Mouse (Mus musculus) limb, embryonic 13.5 days (tissue): ENCODE data around the gene Cdsn. TPM values are rescaled to one million over a fixed set of nuclear protein-coding genes. Genes with fewer than 3 reads are reported as not detected.

Source experiments
- ATAC-seq: fragments of 200-750 bp; cut with Nextera tagmentation; 2 replicates; pipeline ENCODE4 v1.8.0; 2017; ENCODE audit warnings: low read depth, moderate number of reproducible peaks, moderate TSS enrichment; ENCODE audit not compliant: low FRiP score
- H3K27ac ChIP-seq: fragments of 300-500 bp; sonication (generic); 2 replicates; pipeline ENCODE4 v1.5.1; 2015; ENCODE audit warnings: inconsistent platforms, mild to moderate bottlenecking, moderate library complexity
- H3K27me3 ChIP-seq: fragments of 300-500 bp; sonication (generic); 2 replicates; pipeline ENCODE4 v1.6.1; 2015; ENCODE audit warnings: mild to moderate bottlenecking, inconsistent platforms
- H3K36me3 ChIP-seq: fragments of 300-500 bp; sonication (generic); 2 replicates; pipeline ENCODE4 v1.6.1; 2015; ENCODE audit warnings: inconsistent platforms, mild to moderate bottlenecking, moderate library complexity
- H3K4me1 ChIP-seq: fragments of 300-500 bp; sonication (generic); 2 replicates; pipeline ENCODE4 v1.6.1; 2015; ENCODE audit warnings: inconsistent platforms
- H3K4me2 ChIP-seq: fragments of 300-500 bp; sonication (generic); replicated peaks from 2 replicates; pipeline ENCODE4 v1.6.1; 2015; ENCODE audit warnings: inconsistent platforms, mild to moderate bottlenecking, moderate library complexity
- H3K4me3 ChIP-seq: fragments of 300-500 bp; sonication (generic); 2 replicates; pipeline ENCODE4 v1.5.1; 2015; ENCODE audit warnings: moderate library complexity, mild to moderate bottlenecking, inconsistent platforms
- H3K9ac ChIP-seq: fragments of 300-500 bp; sonication (generic); 2 replicates; pipeline ENCODE4 v1.6.1; 2015; ENCODE audit warnings: mild to moderate bottlenecking, inconsistent platforms
- H3K9me3 ChIP-seq: fragments of 300-500 bp; sonication (generic); 2 replicates; pipeline ENCODE4 v1.6.1; 2016; ENCODE audit warnings: inconsistent platforms
- WGBS: fragments of 180-500 bp; shearing (Covaris S2); methylation state at CpG from one replicate; pipeline ENCODE4 v1.1.7; 2015; 5-methylcytosine and 5-hydroxymethylcytosine counted together
- polyA plus RNA-seq: library from polyadenylated mRNA; unstranded; fragments of >200 nt; fragmentation: Nextera tagmentation; extraction: Ambion mirVana; gene quantifications from 2 replicates; pipeline ENCODE4 v1.2.1, GENCODE M21; 2015

The Cdsn gene
- polyA plus RNA-seq, 1 experiment from 2014 or later = 0.06 TPM

- H3K9me3 ChIP-seq = no peaks in the 10 kb centered on the region
- no peak overlapping the region for H3K9ac ChIP-seq
- peak overlapping the region; percentile 87 for H3K4me2 ChIP-seq
- no peak overlapping the region for H3K27ac ChIP-seq
- peaks cover 35% of the 10 kb centered on the region for H3K4me1 ChIP-seq
- 16% methylated on average over 2 of the region's 2 CpGs for WGBS
- H3K27me3 ChIP-seq = 0 out of 2 replicates have a peak, but pooled peaks cover 2% of the 10 kb centered on the region
- no peak overlapping the region for H3K4me3 ChIP-seq
- H3K36me3 ChIP-seq = peaks cover 10% of the 10 kb centered on the region
- no peak for ATAC-seq
Measured at GRCm38 (mm10) chr17:35513886-35514285, 38.0 kb upstream of the Cdsn start.

- Histone ChIP-seq H3K36me3 (peaks cover 10% of the 10 kb centered on the region), H3K27ac (no peak overlapping the region), H3K4me2 (peak overlapping the region; percentile 87), H3K4me3 (peak overlapping the region; percentile 63), H3K9me3 (no peaks in the 10 kb centered on the region), H3K27me3 (no peaks in the 10 kb centered on the region), H3K9ac (peak overlapping the region; percentile 77), H3K4me1 (peaks cover 35% of the 10 kb centered on the region)
- WGBS = 33% methylated on average over 6 of the region's 6 CpGs
- no peak for ATAC-seq
Measured at GRCm38 (mm10) chr17:35514756-35515155, 37.2 kb upstream of the Cdsn start.

- WGBS = 7% methylated on average over 25 of the region's 25 CpGs
- H3K4me1 ChIP-seq = peaks cover 35% of the 10 kb centered on the region
- peak overlapping the region; percentile 63 for H3K4me3 ChIP-seq
- H3K36me3 ChIP-seq = peaks cover 15% of the 10 kb centered on the region
- H3K27me3 ChIP-seq = no peaks in the 10 kb centered on the region
- peak overlapping the region; percentile 77 for H3K9ac ChIP-seq
- no peak overlapping the region for H3K27ac ChIP-seq
- H3K9me3 ChIP-seq = no peaks in the 10 kb centered on the region
- peak overlapping the region; percentile 87 for H3K4me2 ChIP-seq
- no peak for ATAC-seq
Measured at GRCm38 (mm10) chr17:35515911-35516640, 35.9 kb upstream of the Cdsn start.

- Histone ChIP-seq H3K9ac (peak within 1 kb of the TSS; percentile 77), H3K27ac (peak within 1 kb of the TSS; percentile 61; the same call in 1 of the 2 replicates), H3K9me3 (no peaks in the 10 kb centered on the region), H3K4me3 (peak within 1 kb of the TSS; percentile 63), H3K27me3 (no peaks in the 10 kb centered on the region), H3K4me2 (peak within 1 kb of the TSS; percentile 87), H3K4me1 (peaks cover 35% of the 10 kb centered on the region), H3K36me3 (peaks cover 23% of the 10 kb centered on the region)
- WGBS = under 1% methylated on average over 67 of the region's 67 CpGs
- peak; percentile 96 for ATAC-seq
Measured at GRCm38 (mm10) chr17:35516652-35517500, 35.1 kb upstream of the Cdsn start, which contains the start of the genes Tcf19 and Cchcr1. TSS of gene Tcf19 (minus strand) at chr17:35516824. TSS of gene Cchcr1 (plus strand) at chr17:35517100.

GRCm38 (mm10) chr17:35517526-35517925 is 34.4 kb upstream of the Cdsn start:
- WGBS = 8% methylated on average over 12 of the region's 12 CpGs
- Histone ChIP-seq H3K9me3 (no peaks in the 10 kb centered on the region), H3K4me3 (peak overlapping the region; percentile 63), H3K27me3 (no peaks in the 10 kb centered on the region), H3K4me2 (peak overlapping the region; percentile 87), H3K36me3 (peaks cover 28% of the 10 kb centered on the region), H3K9ac (peak overlapping the region; percentile 74), H3K27ac (peak overlapping the region; percentile 61; the same call in 1 of the 2 replicates), H3K4me1 (peaks cover 35% of the 10 kb centered on the region)
- ATAC-seq = no peak

GRCm38 (mm10) chr17:35524354-35524753 is 27.6 kb upstream of the Cdsn start:
- Histone ChIP-seq H3K9ac (no peak overlapping the region), H3K9me3 (no peaks in the 10 kb centered on the region), H3K4me3 (no peak overlapping the region), H3K36me3 (peaks cover 82% of the 10 kb centered on the region), H3K27me3 (no peaks in the 10 kb centered on the region), H3K4me2 (no peak overlapping the region), H3K4me1 (no peaks in the 10 kb centered on the region), H3K27ac (no peak overlapping the region)
- 87% methylated on average over 9 of the region's 9 CpGs for WGBS
- ATAC-seq = no peak

GRCm38 (mm10) chr17:35526644-35527043 is 25.3 kb upstream of the Cdsn start:
- Histone ChIP-seq H3K4me3 (no peak overlapping the region), H3K36me3 (peaks cover 87% of the 10 kb centered on the region), H3K27me3 (no peaks in the 10 kb centered on the region), H3K27ac (no peak overlapping the region), H3K4me2 (no peak overlapping the region), H3K9me3 (no peaks in the 10 kb centered on the region), H3K9ac (no peak overlapping the region), H3K4me1 (no peaks in the 10 kb centered on the region)
- ATAC-seq = no peak
- WGBS = 68% methylated on average over 8 of the region's 8 CpGs

- H3K36me3 ChIP-seq = peaks cover 35% of the 10 kb centered on the region
- no peak overlapping the region for H3K4me2 ChIP-seq
- no peak overlapping the region for H3K4me3 ChIP-seq
- H3K9ac ChIP-seq = no peak overlapping the region
- no peaks in the 10 kb centered on the region for H3K4me1 ChIP-seq
- H3K27me3 ChIP-seq = no peaks in the 10 kb centered on the region; the same call in 1 of the 2 replicates
- H3K9me3 ChIP-seq = no peaks in the 10 kb centered on the region
- WGBS = 10% methylated on average over 3 of the region's 3 CpGs
- no peak overlapping the region for H3K27ac ChIP-seq
- ATAC-seq = no peak
Measured at GRCm38 (mm10) chr17:35532360-35532759, 19.6 kb upstream of the Cdsn start.

GRCm38 (mm10) chr17:35532901-35533300 is 19.0 kb upstream of the Cdsn start, which contains the start of gene Psors1c2:
TSS of gene Psors1c2 (plus strand) at chr17:35533201.
- H3K27me3 ChIP-seq = no peaks in the 10 kb centered on the region; the same call in 1 of the 2 replicates
- H3K9me3 ChIP-seq = no peaks in the 10 kb centered on the region
- no peak within 1 kb of the TSS for H3K27ac ChIP-seq
- no peak for ATAC-seq
- 21% methylated on average over 7 of the region's 7 CpGs for WGBS
- H3K4me1 ChIP-seq = no peaks in the 10 kb centered on the region
- no peak within 1 kb of the TSS for H3K4me3 ChIP-seq
- H3K9ac ChIP-seq = no peak within 1 kb of the TSS
- H3K4me2 ChIP-seq = no peak within 1 kb of the TSS
- peaks cover 30% of the 10 kb centered on the region for H3K36me3 ChIP-seq

- Histone ChIP-seq H3K36me3 (peaks cover 15% of the 10 kb centered on the region), H3K4me2 (no peak overlapping the region), H3K9ac (no peak overlapping the region), H3K9me3 (no peaks in the 10 kb centered on the region), H3K4me1 (no peaks in the 10 kb centered on the region), H3K4me3 (no peak overlapping the region), H3K27me3 (no peaks in the 10 kb centered on the region; the same call in 1 of the 2 replicates), H3K27ac (no peak overlapping the region)
- 8% methylated on average over 6 of the region's 6 CpGs for WGBS
- ATAC-seq = peak; percentile 64
Measured at GRCm38 (mm10) chr17:35534343-35534742, 17.6 kb upstream of the Cdsn start.

- no peak overlapping the region for H3K27ac ChIP-seq
- H3K4me2 ChIP-seq = no peak overlapping the region
- no peak overlapping the region for H3K4me3 ChIP-seq
- no peaks in the 10 kb centered on the region for H3K9me3 ChIP-seq
- 79% methylated on average over 4 of the region's 4 CpGs for WGBS
- ATAC-seq = no peak
- H3K27me3 ChIP-seq = no peaks in the 10 kb centered on the region; the same call in 1 of the 2 replicates
- no peak overlapping the region for H3K9ac ChIP-seq
- no peaks in the 10 kb centered on the region for H3K36me3 ChIP-seq
- no peaks in the 10 kb centered on the region for H3K4me1 ChIP-seq
Measured at GRCm38 (mm10) chr17:35537421-35537820, 14.5 kb upstream of the Cdsn start.

- Histone ChIP-seq H3K9ac (no peak overlapping the region), H3K4me2 (no peak overlapping the region), H3K36me3 (no peaks in the 10 kb centered on the region), H3K9me3 (no peaks in the 10 kb centered on the region), H3K4me3 (no peak overlapping the region), H3K27me3 (no peaks in the 10 kb centered on the region; the same call in 1 of the 2 replicates), H3K27ac (no peak overlapping the region), H3K4me1 (no peaks in the 10 kb centered on the region)
- no peak for ATAC-seq
- WGBS = 78% methylated on average over 1 of the region's 1 CpGs
Measured at GRCm38 (mm10) chr17:35538476-35538875, 13.5 kb upstream of the Cdsn start.
